In genomic region chr1:170622934-170623333, GRCm38 (mm10) we compare ENCODE assay signal across 11 mouse cellular contexts. TPM values are rescaled to one million over a fixed set of nuclear protein-coding genes. Genes with fewer than 3 reads are reported as not detected.
A peak's percentile ranks its signal among the peaks of the same experiment; 100 is the strongest.
DNase-seq lines count a peak whose midpoint lies in the region; ATAC-seq and TF ChIP-seq lines count a peak whose summit lies in the region.
"Had no signal": no experiment of that assay in that cellular context is flagged by ENCODE, and none has a peak within 500 bp of the region (broad histone marks: within the 10 kb centered on the region; RNA-seq: fewer than 3 reads in every experiment).

No protein-coding gene starts in this region.

- TF ChIP-seq POLR2A in cerebellum, adult 2 months (IDR thresholded peaks at IDR 0.05; ENCODE audit: borderline replicate concordance, insufficient read depth, low read length) = no peak

- TF ChIP-seq CTCF in layer of hippocampus, adult 2 months (conservative IDR thresholded peaks at IDR 0.05) = no peak
- TF ChIP-seq CTCF in cerebellum, adult 2 months (IDR thresholded peaks at IDR 0.05; ENCODE audit: borderline replicate concordance, insufficient read depth, low read depth, low read length) = no peak

- peak; percentile 96 for ATAC-seq in lung, embryonic 16.5 days (ENCODE audit: low read depth)
- ATAC-seq in heart, embryonic 15.5 days (replicated peaks; ENCODE audit: insufficient number of reproducible peaks, insufficient read depth, low FRiP score, low read depth) = peak; percentile 95
- peak; percentile 99 for ATAC-seq in megakaryocyte progenitor cell, adult 5-6 weeks (replicated peaks; ENCODE audit: poor library complexity)

- H3K4me1 ChIP-seq in lung, embryonic 16.5 days (replicated peaks; ENCODE audit: control insufficient read depth, insufficient read depth, low read length) = no peaks in the 10 kb centered on the region
- peaks cover 9% of the 10 kb centered on the region; the same call in 1 of the 2 replicates for H3K4me1 ChIP-seq in heart, embryonic 15.5 days (replicated peaks)
- no peaks in the 10 kb centered on the region for H3K4me1 ChIP-seq in cerebellum, adult 2 months (ENCODE audit: control insufficient read depth, insufficient read depth, low read length)
- no peaks in the 10 kb centered on the region for H3K4me1 ChIP-seq in forebrain, embryonic 10.5 days
- H3K4me1 ChIP-seq: limb, embryonic 13.5 days had no signal

- H3K27me3 ChIP-seq in lung, embryonic 16.5 days (ENCODE audit: control insufficient read depth, insufficient read depth, low read depth, low read length) = no peaks in the 10 kb centered on the region
- H3K27me3 ChIP-seq in heart, embryonic 15.5 days = no peaks in the 10 kb centered on the region
- H3K27me3 ChIP-seq in cerebellum, adult 2 months (ENCODE audit: control insufficient read depth, insufficient read depth, low read length) = no peaks in the 10 kb centered on the region
- H3K27me3 ChIP-seq in forebrain, embryonic 10.5 days (ENCODE audit: poor library complexity, severe bottlenecking) = no peaks in the 10 kb centered on the region
- H3K27me3 ChIP-seq: limb, embryonic 13.5 days had no signal

- no peak for DNase-seq in lung, postnatal 25 days (ENCODE audit: low spot score)
- peak; percentile 67 for DNase-seq in c-Kit-positive CD71-positive TER-119-negative erythroid progenitor cells, embryonic 14.5 days (ENCODE audit: low read depth)
- no peak for DNase-seq in layer of hippocampus, adult 2 months (ENCODE audit: low spot score in 2 of 2)
- DNase-seq in cerebellum, adult 2 months = no peak
- no peak for DNase-seq in forebrain, embryonic 10.5 days (ENCODE audit: extremely low spot score, low spot score)
- DNase-seq: gastrocnemius, postnatal 10 days had no signal

- H3K9me3 ChIP-seq in lung, embryonic 16.5 days (ENCODE audit: control insufficient read depth, low read length) = peaks cover 5% of the 10 kb centered on the region; the same call in 1 of the 2 replicates
- H3K9me3 ChIP-seq in heart, embryonic 15.5 days (replicated peaks) = no peaks in the 10 kb centered on the region; the same call in 1 of the 2 replicates
- H3K9me3 ChIP-seq in forebrain, embryonic 10.5 days = no peaks in the 10 kb centered on the region; the same call in 1 of the 2 replicates

- WGBS in lung, embryonic 16.5 days = 17% methylated on average over 5 of the region's 5 CpGs
- 3% methylated on average over 5 of the region's 5 CpGs for WGBS in heart, embryonic 15.5 days
- 58% methylated on average over 5 of the region's 5 CpGs for WGBS in cerebellum, adult 2 months
- WGBS in forebrain, embryonic 10.5 days = 87% methylated on average over 5 of the region's 5 CpGs

- no peak overlapping the region for H3K9ac ChIP-seq in lung, embryonic 16.5 days (ENCODE audit: low read length)
- no peak overlapping the region for H3K9ac ChIP-seq in heart, embryonic 15.5 days
- H3K9ac ChIP-seq: limb, embryonic 13.5 days had no signal

- no peak overlapping the region for H3K4me3 ChIP-seq in lung, embryonic 16.5 days (ENCODE audit: low read length)
- no peak overlapping the region for H3K4me3 ChIP-seq in heart, embryonic 15.5 days
- no peak overlapping the region for H3K4me3 ChIP-seq in layer of hippocampus, adult 2 months
- H3K4me3 ChIP-seq in cerebellum, adult 2 months (replicated peaks; ENCODE audit: insufficient read depth, low read depth, low read length) = no peak overlapping the region
- H3K4me3 ChIP-seq in forebrain, embryonic 10.5 days = no peak overlapping the region
- H3K4me3 ChIP-seq: limb, embryonic 13.5 days had no signal

- H3K4me2 ChIP-seq in lung, embryonic 16.5 days (ENCODE audit: low read depth, low read length) = no peak overlapping the region
- H3K4me2 ChIP-seq in heart, embryonic 15.5 days = no peak overlapping the region
- H3K4me2 ChIP-seq: limb, embryonic 13.5 days had no signal

- H3K36me3 ChIP-seq in lung, embryonic 16.5 days (ENCODE audit: control insufficient read depth, insufficient read depth, low read length) = no peaks in the 10 kb centered on the region
- no peaks in the 10 kb centered on the region for H3K36me3 ChIP-seq in heart, embryonic 15.5 days
- no peaks in the 10 kb centered on the region for H3K36me3 ChIP-seq in forebrain, embryonic 10.5 days (replicated peaks)
- H3K36me3 ChIP-seq: limb, embryonic 13.5 days had no signal

- H3K27ac ChIP-seq in lung, embryonic 16.5 days (ENCODE audit: low read length) = peak overlapping the region; percentile 48; the same call in 1 of the 2 replicates
- peak overlapping the region; percentile 89 for H3K27ac ChIP-seq in heart, embryonic 15.5 days
- H3K27ac ChIP-seq in layer of hippocampus, adult 2 months = no peak overlapping the region
- H3K27ac ChIP-seq in cerebellum, adult 2 months (ENCODE audit: insufficient read depth, low read length) = no peak overlapping the region
- H3K27ac ChIP-seq in forebrain, embryonic 10.5 days = no peak overlapping the region
- H3K27ac ChIP-seq: kidney, postnatal 0 days; limb, embryonic 13.5 days had no signal

RNA-seq across cellular contexts. Expression of gene Olfml2b, which starts 21.4 kb away (rescaled TPM):
- polyA plus RNA-seq in lung, embryonic 16.5 days (2015; fragmentation: Nextera tagmentation; extraction: Ambion mirVana) = 21.9 TPM in 2 replicates
- polyA plus RNA-seq in heart, embryonic 15.5 days (2015; fragmentation: Nextera tagmentation; extraction: Ambion mirVana) = 28.7 and 35.2 TPM in 2 replicates
- total RNA-seq in megakaryocyte progenitor cell, adult 5-6 weeks (2015) = 0.67 and 1.3 TPM in 2 replicates
- 1.8 and 2.0 TPM in 2 replicates for total RNA-seq in megakaryocyte progenitor cell, adult 5-6 weeks (2017)
- 10 to 100 TPM; 48.7 to 48.8 TPM for total RNA-seq in layer of hippocampus, adult 2 months (2021)
- 3.1 and 3.8 TPM in 2 replicates for polyA plus RNA-seq in cerebellum, adult 2 months (2012; rRNA removed)
- 4.1 and 5.3 TPM in 2 replicates for polyA plus RNA-seq in forebrain, embryonic 10.5 days (2016; fragmentation: Nextera tagmentation; extraction: Ambion mirVana)

RNA-seq across cellular contexts. Expression of gene Nos1ap, which starts 33.3 kb away (rescaled TPM):
- polyA plus RNA-seq in lung, embryonic 16.5 days (2015; fragmentation: Nextera tagmentation; extraction: Ambion mirVana) = 7.1 and 8.8 TPM in 2 replicates
- 13.7 and 16.4 TPM in 2 replicates for polyA plus RNA-seq in heart, embryonic 15.5 days (2015; fragmentation: Nextera tagmentation; extraction: Ambion mirVana)
- 9.9 and 12.4 TPM in 2 replicates for total RNA-seq in megakaryocyte progenitor cell, adult 5-6 weeks (2015)
- 5.8 and 10.3 TPM in 2 replicates for total RNA-seq in megakaryocyte progenitor cell, adult 5-6 weeks (2017)
- 100 to 1,000 TPM; 207 to 209 TPM for total RNA-seq in layer of hippocampus, adult 2 months (2021)
- 50.1 and 51.4 TPM in 2 replicates for polyA plus RNA-seq in cerebellum, adult 2 months (2012; rRNA removed)
- polyA plus RNA-seq in forebrain, embryonic 10.5 days (2016; fragmentation: Nextera tagmentation; extraction: Ambion mirVana) = 9.8 and 10.5 TPM in 2 replicates

Comparison
In these comparisons a context has a peak if more than half of its experiments do, and no peak if none do; other contexts are left out.
1. H3K27ac ChIP-seq: peak in lung, embryonic 16.5 days (single experiment) and heart, embryonic 15.5 days (single experiment); none in layer of hippocampus, adult 2 months (single experiment), cerebellum, adult 2 months (single experiment) and forebrain, embryonic 10.5 days (single experiment).
2. Peak in every context shown above with its lines, with median percentiles within 50 percentile points of each other: ATAC-seq.